ENCODE assay signal across 8 mouse cellular contexts in genomic region chr2:32304145-32304832, GRCm38 (mm10). TPM values are rescaled to one million over a fixed set of nuclear protein-coding genes. Genes with fewer than 3 reads are reported as not detected.
DNase-seq lines count a peak whose midpoint lies in the region; ATAC-seq and TF ChIP-seq lines count a peak whose summit lies in the region.

No protein-coding gene starts in this region.

- H3K36me3 ChIP-seq in limb, embryonic 14.5 days (ENCODE audit: control insufficient read depth, insufficient read depth, low read length): peaks cover 96% of the 10 kb centered on the region

- H3K27me3 ChIP-seq in limb, embryonic 14.5 days (ENCODE audit: control insufficient read depth, insufficient read depth, low read length): no peaks in the 10 kb centered on the region

- no peak overlapping the region for H3K9ac ChIP-seq in limb, embryonic 14.5 days (ENCODE audit: low read depth, low read length, severe bottlenecking)

- no peak overlapping the region for H3K4me2 ChIP-seq in limb, embryonic 14.5 days (replicated peaks; ENCODE audit: low read depth, low read length, severe bottlenecking)

- ATAC-seq in limb, embryonic 14.5 days (ENCODE audit: low FRiP score, low read depth): peak; percentile 51
- ATAC-seq in activated CD4-positive, CD25-positive, alpha-beta regulatory T cell, adult 4 months: no peak

- no peaks in the 10 kb centered on the region for H3K9me3 ChIP-seq in limb, embryonic 14.5 days (ENCODE audit: control insufficient read depth, low read length)

- no peak for TF ChIP-seq POLR2A in lung, adult 2 months (IDR thresholded peaks at IDR 0.05; ENCODE audit: borderline replicate concordance, extremely low read depth, low read depth, low read length)
- no peak for TF ChIP-seq POLR2A in limb, embryonic 14.5 days (IDR thresholded peaks at IDR 0.05; ENCODE audit: borderline replicate concordance, extremely low read depth, insufficient read depth, insufficient read length)

- 64% methylated on average over 8 of the region's 8 CpGs for WGBS in lung, adult 2 months
- 48% methylated on average over 8 of the region's 8 CpGs for WGBS in limb, embryonic 14.5 days

- H3K4me1 ChIP-seq in lung, adult 2 months (ENCODE audit: control insufficient read depth, insufficient read depth, low read length): no peaks in the 10 kb centered on the region
- no peaks in the 10 kb centered on the region for H3K4me1 ChIP-seq in limb, embryonic 14.5 days (ENCODE audit: control insufficient read depth, insufficient read depth, low read length)

- no peak overlapping the region for H3K4me3 ChIP-seq in lung, adult 2 months (replicated peaks; ENCODE audit: extremely low read depth, low read depth, low read length)
- no peak overlapping the region for H3K4me3 ChIP-seq in limb, embryonic 14.5 days (replicated peaks; ENCODE audit: low read length)

- no peak overlapping the region for H3K27ac ChIP-seq in limb, embryonic 14.5 days (replicated peaks; ENCODE audit: low read depth, low read length)

- TF ChIP-seq CTCF in lung, adult 2 months (IDR thresholded peaks at IDR 0.05; ENCODE audit: insufficient read depth, low read length): peak; percentile 78

- no peak for DNase-seq in lung, adult 2 months
- no peak for DNase-seq in lung, postnatal 25 days (ENCODE audit: low spot score)
- peak; percentile 34 for DNase-seq in T-cell, adult 2 months (ENCODE audit: low spot score)
- DNase-seq in cerebellum, postnatal 14 days: peak; percentile 79 to 84
- DNase-seq in heart, postnatal 4 days: peak; percentile 71
- peak; percentile 42 for DNase-seq in limb, embryonic 14.5 days (ENCODE audit: low spot score)
- DNase-seq in retina, postnatal 7 days (ENCODE audit: low read depth, low spot score): peak; percentile 46

RNA-seq across cellular contexts. Expression of gene Swi5, which starts 16.4 kb away (rescaled TPM):
- polyA plus RNA-seq in lung, adult 2 months (2012; rRNA removed): 110 and 135 TPM in 2 replicates
- total RNA-seq in heart, postnatal 4 days (2021): 100 to 1,000 TPM; 181 to 193 TPM
- 272 and 324 TPM in 2 replicates for polyA plus RNA-seq in limb, embryonic 14.5 days (2012; rRNA removed)
- polyA plus RNA-seq in limb, embryonic 14.5 days (2014; fragmentation: Nextera tagmentation; extraction: Ambion mirVana): 221 and 244 TPM in 2 replicates
- 100 to 1,000 TPM; 133 to 252 TPM for polyA plus RNA-seq in activated CD4-positive, CD25-positive, alpha-beta regulatory T cell, adult 4 months (2017; shearing (Covaris generic))

RNA-seq across cellular contexts. Expression of gene Golga2, which starts 17.1 kb away (rescaled TPM):
- 34.8 and 45.0 TPM in 2 replicates for polyA plus RNA-seq in lung, adult 2 months (2012; rRNA removed)
- total RNA-seq in heart, postnatal 4 days (2021): 10 to 100 TPM; 75.1 to 78.1 TPM
- 56.4 and 63.1 TPM in 2 replicates for polyA plus RNA-seq in limb, embryonic 14.5 days (2012; rRNA removed)
- 32.4 and 33.3 TPM in 2 replicates for polyA plus RNA-seq in limb, embryonic 14.5 days (2014; fragmentation: Nextera tagmentation; extraction: Ambion mirVana)
- polyA plus RNA-seq in activated CD4-positive, CD25-positive, alpha-beta regulatory T cell, adult 4 months (2017; shearing (Covaris generic)): 10 to 100 TPM; 14.9 to 18.3 TPM

RNA-seq across cellular contexts. Expression of gene Uck1, which starts 44.3 kb away (rescaled TPM):
- polyA plus RNA-seq in lung, adult 2 months (2012; rRNA removed): 62.8 and 65.4 TPM in 2 replicates
- total RNA-seq in heart, postnatal 4 days (2021): 10 to 100 TPM; 25.3 to 29.7 TPM
- polyA plus RNA-seq in limb, embryonic 14.5 days (2012; rRNA removed): 64.8 and 69.4 TPM in 2 replicates
- polyA plus RNA-seq in limb, embryonic 14.5 days (2014; fragmentation: Nextera tagmentation; extraction: Ambion mirVana): 59.9 and 67.8 TPM in 2 replicates
- 10 to 100 TPM; 30.4 to 34.4 TPM for polyA plus RNA-seq in activated CD4-positive, CD25-positive, alpha-beta regulatory T cell, adult 4 months (2017; shearing (Covaris generic))

RNA-seq across cellular contexts. Expression of gene Ciz1, which starts 47.8 kb away (rescaled TPM):
- polyA plus RNA-seq in lung, adult 2 months (2012; rRNA removed): 237 and 245 TPM in 2 replicates
- total RNA-seq in heart, postnatal 4 days (2021): 10 to 100 TPM; 34.5 to 48.3 TPM
- polyA plus RNA-seq in limb, embryonic 14.5 days (2012; rRNA removed): 196 and 266 TPM in 2 replicates
- 39.5 and 46.5 TPM in 2 replicates for polyA plus RNA-seq in limb, embryonic 14.5 days (2014; fragmentation: Nextera tagmentation; extraction: Ambion mirVana)
- 10 to 100 TPM; 38.8 to 51.6 TPM for polyA plus RNA-seq in activated CD4-positive, CD25-positive, alpha-beta regulatory T cell, adult 4 months (2017; shearing (Covaris generic))

RNA-seq across cellular contexts. Expression of gene Dnm1, which starts 48.8 kb away (rescaled TPM):
- 44.0 and 60.3 TPM in 2 replicates for polyA plus RNA-seq in lung, adult 2 months (2012; rRNA removed)
- 1 to 10 TPM; 9.0 to 9.6 TPM for total RNA-seq in heart, postnatal 4 days (2021)
- 318 and 459 TPM in 2 replicates for polyA plus RNA-seq in limb, embryonic 14.5 days (2012; rRNA removed)
- polyA plus RNA-seq in limb, embryonic 14.5 days (2014; fragmentation: Nextera tagmentation; extraction: Ambion mirVana): 46.0 and 60.1 TPM in 2 replicates
- not detected for polyA plus RNA-seq in activated CD4-positive, CD25-positive, alpha-beta regulatory T cell, adult 4 months (2017; shearing (Covaris generic))

Comparison
In these comparisons a context has a peak if more than half of its experiments do, and no peak if none do; other contexts are left out.
1. DNase-seq: peak in T-cell, adult 2 months (single experiment), cerebellum, postnatal 14 days (2 of 2), heart, postnatal 4 days (single experiment), limb, embryonic 14.5 days (single experiment) and retina, postnatal 7 days (single experiment); none in lung, adult 2 months (single experiment) and lung, postnatal 25 days (single experiment).